Mouse (Mus musculus) midbrain, embryonic 12.5 days (tissue): ENCODE data around the gene Tppp. TPM values are rescaled to one million over a fixed set of nuclear protein-coding genes. Genes with fewer than 3 reads are reported as not detected.

Experiments used
- ATAC-seq: fragments of 200-750 bp; cut with Nextera tagmentation; 2 replicates; pipeline ENCODE4 v1.8.0; 2017; ENCODE audit warnings: low read depth, moderate TSS enrichment, moderate library complexity; ENCODE audit not compliant: low FRiP score
- H3K27ac ChIP-seq: fragments of 300-500 bp; sonication (generic); replicated peaks from 2 replicates; pipeline ENCODE4 v1.5.1; 2016; ENCODE audit warnings: mild to moderate bottlenecking
- H3K27me3 ChIP-seq: fragments of 300-500 bp; sonication (generic); 2 replicates; pipeline ENCODE4 v1.6.1; 2016; ENCODE audit warnings: mild to moderate bottlenecking
- H3K36me3 ChIP-seq: fragments of 300-500 bp; sonication (generic); 2 replicates; pipeline ENCODE4 v1.6.1; 2016
- H3K4me1 ChIP-seq: fragments of 300-500 bp; sonication (generic); 2 replicates; pipeline ENCODE4 v1.6.1; 2016
- H3K4me2 ChIP-seq: fragments of 300-500 bp; sonication (generic); replicated peaks from 2 replicates; pipeline ENCODE4 v1.6.1; 2016; ENCODE audit warnings: mild to moderate bottlenecking, moderate library complexity
- H3K4me3 ChIP-seq: fragments of 300-500 bp; sonication (generic); 2 replicates; pipeline ENCODE4 v1.5.1; 2016; ENCODE audit warnings: mild to moderate bottlenecking
- H3K9ac ChIP-seq: fragments of 300-500 bp; sonication (generic); replicated peaks from 2 replicates; pipeline ENCODE4 v1.6.1; 2016; ENCODE audit warnings: mild to moderate bottlenecking, moderate library complexity
- H3K9me3 ChIP-seq: fragments of 300-500 bp; sonication (generic); 2 replicates; pipeline ENCODE4 v1.6.1; 2016; ENCODE audit warnings: mild to moderate bottlenecking
- WGBS: fragments of 180-500 bp; shearing (Covaris S2); methylation state at CpG from one replicate; pipeline ENCODE4 v1.1.7; 2016; 5-methylcytosine and 5-hydroxymethylcytosine counted together
- polyA plus RNA-seq: library from polyadenylated mRNA; unstranded; fragments of >200 nt; fragmentation: Nextera tagmentation; extraction: Ambion mirVana; gene quantifications from 2 replicates; pipeline ENCODE4 v1.2.1, GENCODE M21; 2016

Tppp gene
- polyA plus RNA-seq: 4.2 and 4.5 TPM in 2 replicates

DNA sequence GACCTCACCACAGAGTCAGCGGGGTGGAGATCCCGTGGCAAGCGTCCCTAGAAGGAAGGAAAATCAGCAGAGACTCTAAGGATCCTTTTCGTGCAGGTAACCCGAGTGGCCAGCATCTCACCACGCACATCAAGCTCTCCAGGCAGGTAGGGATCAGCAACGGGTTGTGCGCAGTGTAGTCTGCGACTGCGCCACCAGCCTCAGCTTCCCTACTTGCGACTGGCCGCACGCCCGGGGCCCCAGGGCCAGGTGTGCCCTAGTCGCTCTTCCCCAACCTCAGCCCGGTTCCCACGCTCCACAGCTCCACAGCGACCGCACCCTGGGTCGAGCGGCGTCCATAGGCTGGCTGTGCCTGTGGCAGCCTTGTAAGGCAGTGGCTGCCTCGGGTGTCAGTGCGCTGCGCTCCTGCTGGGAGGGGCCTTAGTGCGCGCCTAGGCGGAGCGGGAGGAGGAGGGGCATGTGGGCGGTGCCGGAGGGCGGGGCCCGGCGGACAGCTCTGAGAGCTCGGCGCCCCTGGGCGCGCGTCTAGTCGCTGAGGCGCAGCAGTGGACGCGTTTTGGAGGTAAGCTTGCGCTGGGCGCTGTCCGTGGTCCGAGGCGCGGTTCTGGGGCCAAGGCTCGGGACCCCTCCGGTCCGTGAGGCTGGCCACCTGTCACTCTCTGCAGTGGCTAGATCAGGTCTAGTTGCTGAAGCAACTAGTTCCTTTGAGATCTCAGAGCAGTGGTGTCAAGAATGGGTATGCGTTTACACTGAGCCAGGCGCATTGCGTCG, at the start of gene Tppp:
TSS of gene Tppp (plus strand) at position 460 of the 771 bp plus-strand sequence.
- H3K9me3 ChIP-seq: no peaks in the 10 kb centered on the region
- peak within 1 kb of the TSS; percentile 54; the same call in 1 of the 2 replicates for H3K27ac ChIP-seq
- H3K4me1 ChIP-seq: peaks cover 13% of the 10 kb centered on the region; the same call in 1 of the 2 replicates
- ATAC-seq: peak; percentile 94
- peak within 1 kb of the TSS; percentile 95 for H3K4me2 ChIP-seq
- WGBS: under 1% methylated on average over 50 of the region's 56 CpGs
- H3K9ac ChIP-seq: peak within 1 kb of the TSS; percentile 43
- no peaks in the 10 kb centered on the region for H3K36me3 ChIP-seq
- peaks cover 53% of the 10 kb centered on the region for H3K27me3 ChIP-seq
- H3K4me3 ChIP-seq: peak within 1 kb of the TSS; percentile 53

DNA sequence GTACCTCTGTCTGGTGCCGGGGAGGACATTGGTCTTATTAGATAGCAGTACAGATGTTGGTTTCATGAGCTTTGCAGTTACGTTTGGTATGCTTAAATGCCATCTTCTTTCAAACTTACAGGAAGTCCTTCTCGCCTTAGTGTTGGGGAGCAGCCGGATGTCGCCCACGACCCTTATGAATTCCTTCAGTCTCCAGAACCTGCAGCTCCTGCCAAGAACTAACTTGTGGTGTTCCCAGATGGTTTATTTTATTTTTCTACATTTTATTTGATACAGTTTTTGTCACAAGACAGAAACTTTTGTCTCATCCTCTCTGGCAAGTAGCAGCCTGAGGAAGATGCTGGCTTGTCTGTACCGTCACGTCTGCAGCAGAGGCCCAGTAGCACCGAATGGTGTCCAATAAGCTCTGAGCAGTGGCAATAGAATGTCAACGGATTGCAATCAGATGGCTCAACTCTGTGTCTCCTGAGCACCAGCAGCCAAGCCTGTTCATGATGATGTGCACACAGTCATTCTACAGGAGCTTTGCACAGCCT, 49.0 kb upstream of the Tppp start:
- Histone ChIP-seq H3K4me3 (no peak overlapping the region), H3K9me3 (no peaks in the 10 kb centered on the region), H3K27ac (no peak overlapping the region), H3K36me3 (peaks cover 68% of the 10 kb centered on the region), H3K27me3 (no peaks in the 10 kb centered on the region), H3K4me1 (no peaks in the 10 kb centered on the region), H3K4me2 (no peak overlapping the region), H3K9ac (no peak overlapping the region)
- 95% methylated on average over 10 of the region's 10 CpGs for WGBS
- no peak for ATAC-seq

- H3K9ac ChIP-seq: no peak overlapping the region
- H3K27ac ChIP-seq: no peak overlapping the region
- no peaks in the 10 kb centered on the region for H3K4me1 ChIP-seq
- WGBS: 69% methylated on average over 4 of the region's 4 CpGs
- no peak for ATAC-seq
- H3K27me3 ChIP-seq: no peaks in the 10 kb centered on the region
- peaks cover 59% of the 10 kb centered on the region for H3K36me3 ChIP-seq
- no peak overlapping the region for H3K4me3 ChIP-seq
- no peak overlapping the region for H3K4me2 ChIP-seq
- no peaks in the 10 kb centered on the region for H3K9me3 ChIP-seq
Observed at GRCm38 (mm10) chr13:73961177-73961576, 48.0 kb upstream of the Tppp start.

GRCm38 (mm10) chr13:73963551-73963950, 45.7 kb upstream of the Tppp start, which contains the start of gene Zdhhc11:
TSS of gene Zdhhc11 (plus strand) at chr13:73963851.
- Histone ChIP-seq H3K27ac (no peak within 1 kb of the TSS), H3K9ac (no peak within 1 kb of the TSS), H3K4me2 (no peak within 1 kb of the TSS), H3K9me3 (no peaks in the 10 kb centered on the region), H3K36me3 (peaks cover 37% of the 10 kb centered on the region), H3K4me3 (no peak within 1 kb of the TSS), H3K4me1 (no peaks in the 10 kb centered on the region), H3K27me3 (no peaks in the 10 kb centered on the region)
- ATAC-seq: no peak
- 91% methylated on average over 5 of the region's 5 CpGs for WGBS

- Histone ChIP-seq H3K27ac (no peak overlapping the region), H3K9me3 (no peaks in the 10 kb centered on the region), H3K4me1 (no peaks in the 10 kb centered on the region), H3K9ac (no peak overlapping the region), H3K4me2 (no peak overlapping the region), H3K27me3 (no peaks in the 10 kb centered on the region), H3K4me3 (no peak overlapping the region), H3K36me3 (no peaks in the 10 kb centered on the region)
- peak; percentile 76 for ATAC-seq
- 53% methylated on average over 12 of the region's 12 CpGs for WGBS
Observed at GRCm38 (mm10) chr13:73970545-73971448, 38.4 kb upstream of the Tppp start.

DNA sequence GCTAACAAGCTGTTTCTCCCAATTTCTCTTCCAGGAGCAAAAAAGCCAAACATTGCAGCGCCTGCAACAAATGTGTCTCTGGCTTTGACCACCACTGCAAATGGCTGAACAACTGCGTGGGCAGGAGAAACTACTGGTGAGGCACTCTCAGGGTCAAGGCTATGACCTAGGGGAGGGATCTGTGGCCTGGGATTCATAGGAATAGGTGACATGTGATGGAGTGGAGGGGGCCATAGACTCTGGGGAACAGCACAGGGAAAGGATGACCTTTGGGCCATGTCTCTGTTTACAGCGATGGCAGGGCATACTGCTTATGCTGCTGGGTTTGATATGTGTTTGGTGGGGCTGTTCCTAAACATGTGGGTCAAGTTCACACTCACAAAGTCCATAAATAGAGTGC, 34.7 kb upstream of the Tppp start:
- no peaks in the 10 kb centered on the region for H3K4me1 ChIP-seq
- H3K9ac ChIP-seq: no peak overlapping the region
- H3K36me3 ChIP-seq: no peaks in the 10 kb centered on the region
- H3K4me3 ChIP-seq: no peak overlapping the region
- no peaks in the 10 kb centered on the region for H3K9me3 ChIP-seq
- no peaks in the 10 kb centered on the region for H3K27me3 ChIP-seq
- no peak for ATAC-seq
- H3K4me2 ChIP-seq: no peak overlapping the region
- 92% methylated on average over 3 of the region's 3 CpGs for WGBS
- H3K27ac ChIP-seq: no peak overlapping the region

GRCm38 (mm10) chr13:73976935-73977334, 32.3 kb upstream of the Tppp start:
- H3K27me3 ChIP-seq: no peaks in the 10 kb centered on the region
- WGBS: 89% methylated on average over 5 of the region's 5 CpGs
- ATAC-seq: no peak

GRCm38 (mm10) chr13:73990325-73990724, 18.9 kb upstream of the Tppp start:
- 83% methylated on average over 5 of the region's 5 CpGs for whole genome bisulfite sequencing
- Histone ChIP-seq H3K27ac (no peak overlapping the region), H3K4me2 (no peak overlapping the region), H3K9me3 (no peaks in the 10 kb centered on the region), H3K4me3 (no peak overlapping the region), H3K36me3 (no peaks in the 10 kb centered on the region), H3K9ac (no peak overlapping the region), H3K27me3 (no peaks in the 10 kb centered on the region), H3K4me1 (no peaks in the 10 kb centered on the region)
- ATAC-seq: no peak

More at GRCm38 (mm10) chr13:73976935-73977334, 32.3 kb upstream of the Tppp start:
- H3K27ac ChIP-seq: no peak overlapping the region
- H3K9ac ChIP-seq: no peak overlapping the region
- no peak overlapping the region for H3K4me2 ChIP-seq
- H3K4me3 ChIP-seq: no peak overlapping the region
- no peaks in the 10 kb centered on the region for H3K4me1 ChIP-seq
- no peaks in the 10 kb centered on the region for H3K36me3 ChIP-seq
- H3K9me3 ChIP-seq: no peaks in the 10 kb centered on the region

- 82% methylated on average over 2 of the region's 2 CpGs for WGBS
- no peak for ATAC-seq
- H3K4me3 ChIP-seq: no peak overlapping the region
- H3K36me3 ChIP-seq: no peaks in the 10 kb centered on the region
- H3K9me3 ChIP-seq: no peaks in the 10 kb centered on the region
- H3K4me1 ChIP-seq: no peaks in the 10 kb centered on the region
- no peak overlapping the region for H3K9ac ChIP-seq
- no peaks in the 10 kb centered on the region for H3K27me3 ChIP-seq
- no peak overlapping the region for H3K4me2 ChIP-seq
- no peak overlapping the region for H3K27ac ChIP-seq
Observed at GRCm38 (mm10) chr13:73990761-73991160, 18.4 kb upstream of the Tppp start.

DNA sequence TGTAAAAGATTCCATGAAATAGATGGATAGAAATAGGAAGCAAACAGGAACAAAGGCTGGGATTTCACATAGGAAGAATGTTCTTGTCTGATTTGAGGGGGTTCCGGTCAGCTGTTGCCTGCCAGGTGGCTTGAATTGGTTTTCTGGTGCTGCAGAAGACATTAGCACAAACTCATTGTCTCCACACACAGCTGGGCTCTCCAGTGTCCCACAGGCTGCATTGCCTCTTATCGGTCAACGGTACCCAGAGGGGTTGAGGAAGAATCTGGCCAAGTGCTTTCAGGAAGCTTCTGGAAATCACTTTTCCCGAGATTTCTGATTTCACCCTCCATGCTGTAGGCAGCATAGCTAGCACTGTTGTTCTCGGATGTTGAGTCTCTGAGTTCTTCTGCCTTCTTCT, 17.9 kb upstream of the Tppp start:
- H3K4me1 ChIP-seq: no peaks in the 10 kb centered on the region
- H3K9ac ChIP-seq: no peak overlapping the region
- no peak overlapping the region for H3K27ac ChIP-seq
- no peaks in the 10 kb centered on the region for H3K27me3 ChIP-seq
- H3K9me3 ChIP-seq: no peaks in the 10 kb centered on the region
- H3K36me3 ChIP-seq: no peaks in the 10 kb centered on the region
- no peak overlapping the region for H3K4me2 ChIP-seq
- WGBS: 86% methylated on average over 5 of the region's 5 CpGs
- ATAC-seq: no peak
- H3K4me3 ChIP-seq: no peak overlapping the region

DNA sequence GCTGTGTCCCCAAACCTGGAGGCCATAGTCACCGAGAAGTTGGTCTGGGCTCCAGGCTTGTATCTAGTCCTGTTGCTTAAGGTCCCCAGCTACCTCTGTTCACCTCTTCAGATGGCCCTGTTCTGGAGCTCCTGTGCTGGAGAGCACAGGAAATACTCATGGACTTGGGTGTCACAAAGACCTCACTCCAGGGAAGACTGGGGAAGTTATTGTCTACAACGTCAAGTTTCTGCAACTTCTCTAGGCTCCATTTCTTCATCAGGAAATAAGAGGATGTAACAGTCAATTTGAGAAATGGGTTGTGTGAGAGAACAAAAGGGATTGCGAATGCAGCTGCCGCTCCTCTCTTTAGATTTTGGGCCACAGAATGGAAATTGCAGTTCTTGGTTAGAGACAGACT, 12.8 kb upstream of the Tppp start:
- no peaks in the 10 kb centered on the region for H3K27me3 ChIP-seq
- no peak overlapping the region for H3K27ac ChIP-seq
- no peak for ATAC-seq
- H3K9me3 ChIP-seq: no peaks in the 10 kb centered on the region
- no peak overlapping the region for H3K4me2 ChIP-seq
- H3K4me1 ChIP-seq: no peaks in the 10 kb centered on the region
- 84% methylated on average over 4 of the region's 4 CpGs for WGBS
- H3K9ac ChIP-seq: no peak overlapping the region
- H3K36me3 ChIP-seq: no peaks in the 10 kb centered on the region
- H3K4me3 ChIP-seq: no peak overlapping the region

DNA sequence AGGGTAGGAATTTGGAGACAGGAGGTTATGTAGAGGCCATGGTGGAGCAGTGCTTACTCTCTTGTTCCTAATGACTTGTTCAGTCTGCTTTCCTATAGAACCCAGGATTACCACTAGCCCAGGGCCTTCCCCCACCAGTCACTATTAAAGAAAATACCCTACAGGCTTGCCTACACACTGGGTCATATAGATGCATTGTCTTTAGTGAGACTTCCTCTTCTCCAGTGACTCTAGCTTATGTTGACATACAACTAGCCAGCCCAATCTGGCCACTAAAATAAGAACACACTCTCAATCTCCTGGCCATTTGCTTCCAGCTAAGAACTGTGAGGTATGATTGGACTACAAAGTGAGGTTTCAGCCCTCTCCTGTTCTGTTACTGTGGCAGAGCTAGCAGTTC, 8.7 kb upstream of the Tppp start:
- H3K4me3 ChIP-seq: no peak overlapping the region
- no peaks in the 10 kb centered on the region for H3K36me3 ChIP-seq
- H3K4me1 ChIP-seq: no peaks in the 10 kb centered on the region
- no peak overlapping the region for H3K27ac ChIP-seq
- H3K4me2 ChIP-seq: no peak overlapping the region
- no peaks in the 10 kb centered on the region for H3K9me3 ChIP-seq
- H3K27me3 ChIP-seq: peaks cover 3% of the 10 kb centered on the region; the same call in 1 of the 2 replicates
- no peak for ATAC-seq
- H3K9ac ChIP-seq: no peak overlapping the region
